Mouse (Mus musculus): ENCODE results near the gene Olfr1265. TPM values are rescaled to one million over a fixed set of nuclear protein-coding genes. Genes with fewer than 3 reads are reported as not detected.

Olfr1265 gene
- under 1 TPM in 1 of 2 experiments, not detected in 1; 0.08 TPM for total RNA-seq (2021)

DNA sequence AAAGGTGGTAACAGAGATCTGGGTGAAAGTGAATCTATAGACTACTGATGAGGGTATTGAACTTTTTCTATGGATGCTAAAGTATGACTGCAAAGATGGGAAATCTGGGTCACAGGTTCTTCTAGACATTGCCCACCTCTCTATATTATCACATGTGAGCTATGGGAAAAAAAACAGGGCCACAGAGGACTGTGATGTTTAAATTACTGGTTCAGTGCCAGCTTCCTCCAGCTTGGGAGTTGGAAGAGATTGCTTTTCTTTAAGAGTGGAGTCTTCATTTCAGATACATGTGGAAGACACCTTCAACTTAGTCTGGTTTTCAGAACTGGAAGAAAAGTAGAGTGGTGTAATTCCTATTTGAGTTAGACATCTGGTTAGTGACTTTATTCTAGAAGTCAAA, at the start of gene Olfr1265:
Gene Olfr1265, plus strand, starts transcription at position 301 of the 400 bp plus-strand sequence.
- DNase-seq (ENCODE audit: extremely low spot score in 1 of 2, low spot score in 2 of 2) = no peak
- intact Hi-C loops (cut with DNase I) = no loop called here

DNA sequence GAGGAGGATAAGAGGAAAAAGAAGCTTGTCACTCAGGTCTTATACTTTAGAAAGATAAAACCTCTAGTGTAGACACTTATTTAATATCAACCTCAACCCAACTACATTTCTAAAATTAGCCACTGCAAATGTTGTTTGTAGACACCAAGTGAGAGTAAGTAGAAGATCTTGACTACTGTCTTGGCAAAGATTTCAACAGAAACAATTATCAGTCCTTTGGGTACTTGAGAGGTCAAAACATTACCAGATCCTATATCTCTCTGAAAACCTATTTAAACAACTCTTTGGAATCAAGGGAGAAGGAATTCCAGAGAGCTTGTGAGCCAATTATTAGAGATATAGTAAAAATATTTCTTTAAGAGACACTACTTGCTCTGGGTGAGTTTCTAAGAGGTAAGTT, 44.2 kb upstream of the Olfr1265 start, which contains the start of gene Olfr1261:
Gene Olfr1261, plus strand, starts transcription at position 301 of the 400 bp plus-strand sequence.
- DNase-seq (ENCODE audit: extremely low spot score in 1 of 2, low spot score in 2 of 2) = no peak
- intact Hi-C loops (cut with DNase I) = no loop called here

DNA sequence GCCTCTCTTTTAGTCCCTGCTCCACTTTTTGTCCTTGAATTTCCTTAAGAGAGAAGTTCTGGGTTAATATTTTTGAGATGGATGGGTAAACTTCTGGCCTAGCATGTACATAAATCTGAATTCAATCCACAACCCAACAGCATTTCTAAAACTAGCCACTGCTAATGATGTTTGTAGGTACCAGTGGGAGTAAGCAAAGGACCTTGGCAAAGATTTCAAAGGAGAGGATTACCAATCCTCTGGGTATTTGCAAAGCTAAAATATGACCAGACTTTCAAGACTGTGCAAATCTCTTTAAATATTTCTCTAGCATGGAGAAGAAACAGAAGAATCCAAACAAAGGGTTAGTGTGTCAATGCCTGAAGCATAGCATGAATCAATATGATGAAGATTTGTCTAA, 35.3 kb upstream of the Olfr1265 start, which contains the start of gene Olfr1262:
Gene Olfr1262, plus strand, starts transcription at position 301 of the 400 bp plus-strand sequence.
- no peak for DNase-seq (ENCODE audit: extremely low spot score in 1 of 2, low spot score in 2 of 2)
- intact Hi-C loops (cut with DNase I) = no loop called here

DNA sequence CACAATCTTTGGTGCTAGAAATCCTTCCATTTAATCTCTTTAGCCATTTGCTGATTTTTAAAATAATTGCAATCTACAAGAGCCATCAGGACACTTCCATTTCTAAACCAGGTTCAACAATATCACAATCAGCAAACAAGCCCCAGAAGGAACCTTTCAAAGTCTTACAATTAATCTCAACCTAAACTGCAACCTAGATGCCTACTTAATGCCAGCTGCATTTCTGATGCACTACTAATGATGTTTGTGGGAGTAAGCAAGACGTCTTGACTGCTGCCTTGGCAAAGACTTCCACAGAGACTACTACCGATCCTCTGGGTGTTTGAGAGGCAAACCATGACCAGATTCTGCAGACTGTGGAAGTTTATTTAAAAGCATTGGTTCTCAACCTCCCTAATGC, 23.3 kb upstream of the Olfr1265 start, which contains the start of gene Olfr1263:
Gene Olfr1263, plus strand, starts transcription at position 301 of the 400 bp plus-strand sequence.
- intact Hi-C loops (cut with DNase I) = no loop called here
- no peak for DNase-seq (ENCODE audit: extremely low spot score in 1 of 2, low spot score in 2 of 2)

DNA sequence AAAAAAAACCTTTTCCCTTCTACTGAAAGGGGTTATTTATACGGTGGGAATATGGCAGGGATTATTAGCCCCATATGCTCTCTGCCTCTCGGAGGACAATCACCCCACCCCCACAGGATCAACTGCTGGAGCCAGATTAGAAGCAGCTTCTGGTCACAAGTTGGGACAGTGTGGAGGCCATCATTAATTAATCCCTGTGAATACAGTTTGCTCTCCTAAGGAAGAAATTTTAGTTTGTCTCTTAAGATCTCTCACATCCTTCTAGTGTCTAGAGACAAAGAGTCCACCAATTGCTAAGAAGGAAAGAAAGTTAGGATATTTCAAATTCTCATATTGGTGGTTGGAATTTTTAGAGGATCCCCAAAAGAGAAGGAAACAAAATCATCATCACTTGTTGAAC, 9.7 kb upstream of the Olfr1265 start, which contains the start of gene Olfr1264:
Gene Olfr1264, minus strand, starts transcription at position 101 of the 400 bp plus-strand sequence.
- intact Hi-C loops (cut with DNase I) = no loop called here
- DNase-seq (ENCODE audit: extremely low spot score in 1 of 2, low spot score in 2 of 2) = no peak

DNA sequence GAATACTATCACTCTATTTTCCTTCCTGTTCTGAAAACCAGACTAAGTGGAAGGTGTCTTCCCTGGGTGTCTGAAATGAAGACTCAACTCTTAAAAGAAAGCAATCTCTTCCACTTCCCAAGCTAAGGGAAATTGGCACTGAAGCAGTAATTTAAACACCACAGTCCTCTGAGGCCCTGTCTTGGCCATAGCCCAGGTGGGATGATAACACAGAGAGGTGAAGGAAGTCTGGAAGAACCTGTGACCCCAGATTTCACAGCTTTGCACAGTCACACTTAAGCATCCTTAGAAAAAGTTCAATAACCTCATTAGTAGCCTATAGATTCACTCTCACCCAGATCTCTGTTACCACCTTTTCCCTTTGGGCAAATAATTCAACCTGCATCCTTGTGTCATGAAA, 28.4 kb downstream of the Olfr1265 start, which contains the start of gene Olfr140:
Gene Olfr140, minus strand, starts transcription at position 101 of the 400 bp plus-strand sequence.
- intact Hi-C loops (cut with DNase I) = no loop called here
- no peak for DNase-seq (ENCODE audit: extremely low spot score in 1 of 2, low spot score in 2 of 2)

DNA sequence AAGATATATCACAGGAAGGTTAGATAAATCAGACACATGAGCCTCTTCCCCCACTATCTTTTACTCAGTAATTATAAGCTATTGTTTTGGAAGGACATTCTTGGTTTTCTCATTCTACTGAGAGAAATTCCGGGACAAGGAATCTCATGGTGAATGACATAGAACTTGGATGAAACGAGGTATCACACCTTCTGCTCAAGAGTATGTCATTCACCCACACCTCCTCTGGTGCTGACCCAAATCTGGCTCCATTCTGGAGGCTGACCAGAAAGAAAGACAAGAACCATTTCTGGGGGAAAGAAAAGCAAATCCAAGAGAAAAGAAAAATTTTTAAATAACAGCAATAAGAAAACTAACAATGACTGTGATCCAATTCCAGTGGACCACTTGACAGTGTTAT, 34.9 kb downstream of the Olfr1265 start:
- no peak for DNase-seq (ENCODE audit: extremely low spot score in 1 of 2, low spot score in 2 of 2)
- intact Hi-C loops (cut with DNase I) = no loop called here

Other genes starting within 250 kb of the Olfr1265 start
- not detected for gene Olfr1254, start 241.7 kb upstream of the Olfr1265 start, total RNA-seq (2021)
- not detected for gene Olfr1255, start 223.3 kb upstream of the Olfr1265 start, total RNA-seq (2021)
- gene Olfr1256, start 193.8 kb upstream of the Olfr1265 start, total RNA-seq (2021) = under 1 TPM in 1 of 2 experiments, not detected in 1; 0.06 TPM
- gene Olfr48, start 187.1 kb upstream of the Olfr1265 start, total RNA-seq (2021) = not detected
- gene Olfr1257, start 156.9 kb upstream of the Olfr1265 start, total RNA-seq (2021) = not detected
- not detected for gene Olfr1258, start 108.0 kb upstream of the Olfr1265 start, total RNA-seq (2021)
- not detected for gene Olfr1259, start 86.7 kb upstream of the Olfr1265 start, total RNA-seq (2021)
- not detected for gene Olfr1260, start 61.0 kb upstream of the Olfr1265 start, total RNA-seq (2021)
- not detected for gene Olfr1261, start 44.1 kb upstream of the Olfr1265 start, total RNA-seq (2021)
- not detected for gene Olfr1262, start 35.2 kb upstream of the Olfr1265 start, total RNA-seq (2021)
- gene Olfr1263, start 23.2 kb upstream of the Olfr1265 start, total RNA-seq (2021) = not detected
- gene Olfr1264, start 9.8 kb upstream of the Olfr1265 start, total RNA-seq (2021) = not detected
- not detected for gene Olfr140, start 28.3 kb downstream of the Olfr1265 start, total RNA-seq (2021)
- gene Olfr1269, start 86.1 kb downstream of the Olfr1265 start, total RNA-seq (2021) = not detected
- not detected for gene Olfr32, start 107.0 kb downstream of the Olfr1265 start, total RNA-seq (2021)
- not detected for gene Olfr1270, start 117.8 kb downstream of the Olfr1265 start, total RNA-seq (2021)
- gene Olfr1506, start 189.2 kb downstream of the Olfr1265 start, total RNA-seq (2021) = under 1 TPM in 1 of 2 experiments, not detected in 1; 0.17 TPM
- not detected for gene Olfr142, start 222.3 kb downstream of the Olfr1265 start, total RNA-seq (2021)
- gene Olfr1271, start 235.7 kb downstream of the Olfr1265 start, total RNA-seq (2021) = not detected